Mouse (Mus musculus) stomach, postnatal 0 days (tissue): ENCODE measurements at regions not wholly inside any gene's neighbourhood (a gene's known extent, or its start where the extent isn't known, plus 50 kb on each side); places are given as distances from the start of the nearest gene placed in this dataset.
A peak's percentile ranks its signal among the peaks of the same experiment; 100 is the strongest.

Experiments used
- ATAC-seq: fragments of 200-750 bp; cut with Nextera tagmentation; 2 replicates; pipeline ENCODE4 v1.8.0; 2017; ENCODE audit not compliant: low FRiP score, low TSS enrichment
- DNase-seq: peaks from one replicate; pipeline ENCODE4 v3.0.0-alpha.2; 2016; ENCODE audit warnings: low spot score
- H3K27ac ChIP-seq: fragments of 300-500 bp; sonication (generic); replicated peaks from 2 replicates; pipeline ENCODE4 v1.5.1; 2014; ENCODE audit warnings: mild to moderate bottlenecking, control low read depth
- H3K27me3 ChIP-seq: fragments of 300-500 bp; sonication (generic); 2 replicates; pipeline ENCODE4 v1.6.1; 2014; ENCODE audit warnings: low read length; ENCODE audit not compliant: control insufficient read depth, insufficient read depth
- H3K36me3 ChIP-seq: fragments of 300-500 bp; sonication (generic); 2 replicates; pipeline ENCODE4 v1.6.1; 2014; ENCODE audit warnings: low read length, mixed read lengths; ENCODE audit not compliant: control insufficient read depth, insufficient read depth
- H3K4me1 ChIP-seq: fragments of 300-500 bp; sonication (generic); replicated peaks from 2 replicates; pipeline ENCODE4 v1.6.1; 2014; ENCODE audit warnings: antibody characterized with exemption; ENCODE audit not compliant: control insufficient read depth, insufficient read depth
- H3K4me2 ChIP-seq: fragments of 300-500 bp; sonication (generic); replicated peaks from 2 replicates; pipeline ENCODE4 v1.6.1; 2014; ENCODE audit warnings: low read depth, mild to moderate bottlenecking, control low read depth, moderate library complexity
- H3K4me3 ChIP-seq: fragments of 300-500 bp; sonication (generic); 2 replicates; pipeline ENCODE4 v1.5.1; 2014; ENCODE audit warnings: low read depth, low read length, control low read depth
- H3K9ac ChIP-seq: fragments of 300-500 bp; sonication (generic); 2 replicates; pipeline ENCODE4 v1.6.1; 2014; ENCODE audit warnings: mild to moderate bottlenecking, low read length, control low read depth, mixed read lengths
- H3K9me3 ChIP-seq: fragments of 300-500 bp; sonication (generic); 2 replicates; pipeline ENCODE4 v1.6.1; 2016; ENCODE audit warnings: low read length; ENCODE audit not compliant: control insufficient read depth
- CTCF ChIP-seq: IDR thresholded peaks from 2 replicates; pipeline ENCODE4 v1.5.1; 2016; ENCODE audit warnings: antibody characterized with exemption, low read depth, mild to moderate bottlenecking, moderate library complexity
- EP300 ChIP-seq: optimal IDR thresholded peaks from 2 replicates; pipeline ENCODE3; 2016; ENCODE audit warnings: antibody characterized with exemption
- WGBS: fragments of 180-500 bp; shearing (Covaris S2); extraction: QIAGEN DNeasy Blood & Tissue Kit; methylation state at CpG from one replicate; pipeline ENCODE4 v1.1.7; 2014; 5-methylcytosine and 5-hydroxymethylcytosine counted together

DNA sequence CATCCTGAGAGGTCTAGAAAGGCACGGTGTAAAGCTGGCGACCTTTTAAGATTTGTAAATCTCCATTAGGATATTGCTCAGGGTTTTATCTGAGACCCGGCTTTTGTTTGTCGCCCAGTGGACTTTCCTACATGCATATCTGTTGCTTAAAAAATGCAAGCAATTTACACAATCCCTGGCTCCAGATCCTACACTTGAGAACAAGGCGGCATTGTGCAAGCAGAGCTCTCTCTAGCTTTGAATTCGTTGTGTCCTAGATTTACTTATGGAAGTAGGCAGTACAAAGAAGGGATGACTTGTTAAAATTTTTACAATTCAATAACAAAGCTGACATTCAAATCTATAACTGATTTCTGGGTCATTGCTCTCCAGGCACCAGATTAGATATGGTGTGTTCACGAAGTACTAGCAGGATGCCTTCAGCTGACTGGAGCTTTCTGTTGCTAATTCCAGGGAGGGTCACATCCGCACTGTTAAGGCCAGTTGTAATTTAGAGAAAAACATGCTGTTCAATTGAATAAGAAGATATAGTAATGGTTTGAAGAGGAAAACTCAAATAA, 62.2 kb upstream of the Teddm2 start:
- Histone ChIP-seq H3K4me3 (no peak overlapping the region), H3K4me1 (peaks cover 2% of the 10 kb centered on the region; the same call in 1 of the 2 replicates), H3K9ac (no peak overlapping the region), H3K4me2 (no peak overlapping the region), H3K36me3 (no peaks in the 10 kb centered on the region), H3K27ac (peak overlapping the region; percentile 58), H3K9me3 (no peaks in the 10 kb centered on the region), H3K27me3 (no peaks in the 10 kb centered on the region)
- TF ChIP-seq EP300: no peak
- TF ChIP-seq CTCF: no peak
- DNase-seq (peak; percentile 33), ATAC-seq (0 out of 2 replicates have a peak, but pooled peaks have one; percentile 22)
- 44% methylated on average over 8 of the region's 8 CpGs for WGBS

DNA sequence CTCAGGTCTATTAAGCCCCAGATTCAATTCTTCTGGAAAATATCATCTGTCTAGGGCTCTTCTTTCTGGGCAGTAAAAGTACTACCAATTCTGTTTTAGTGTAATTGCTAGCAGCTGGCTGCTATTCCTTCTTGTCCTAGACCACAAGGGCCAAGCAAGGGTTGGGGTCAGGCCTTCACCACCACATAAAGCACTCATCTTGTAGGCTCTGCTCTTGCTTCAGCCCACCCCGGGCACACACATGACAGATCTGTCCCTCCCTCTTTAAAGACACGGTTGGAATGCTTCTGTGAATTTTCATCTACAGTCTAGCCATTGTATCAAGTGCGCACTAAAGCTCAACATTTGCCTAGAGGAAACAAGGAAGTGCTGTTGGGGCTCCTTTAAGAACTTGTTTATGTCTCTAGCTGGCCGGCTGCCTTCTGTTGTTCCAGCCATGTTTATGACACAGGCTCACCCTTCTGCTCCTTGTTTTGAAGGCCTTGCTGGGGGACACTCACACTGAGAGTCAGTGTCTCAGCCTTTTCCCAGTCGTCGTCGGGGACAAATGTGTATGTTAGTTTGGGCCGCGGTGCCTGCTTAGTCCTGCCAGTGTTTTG, 63.8 kb upstream of the Teddm2 start:
- 0 out of 2 replicates have a peak, but pooled peaks have one; percentile 31 for ATAC-seq

DNA sequence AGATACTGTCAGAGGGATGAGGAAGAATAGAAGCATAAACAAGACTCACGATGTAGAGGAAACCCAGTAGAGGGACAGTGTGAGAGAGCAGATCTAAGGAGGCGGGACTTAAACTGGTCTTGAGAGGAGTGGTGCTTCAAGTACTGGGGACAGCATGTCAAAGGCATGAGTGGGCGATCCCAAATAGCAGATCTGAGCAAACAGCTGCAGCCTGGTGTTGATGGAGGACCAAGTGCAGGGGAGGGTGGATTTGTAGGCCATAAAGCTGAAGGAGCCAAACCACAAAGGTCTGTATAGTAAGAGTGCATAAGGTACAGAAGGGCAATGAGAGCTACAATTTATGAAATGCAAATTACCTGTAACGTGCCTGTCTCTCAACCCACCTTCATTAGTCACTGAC, 69.4 kb upstream of the Teddm2 start:
- Histone ChIP-seq H3K4me3 (no peak overlapping the region), H3K27ac (no peak overlapping the region), H3K9ac (no peak overlapping the region), H3K27me3 (no peaks in the 10 kb centered on the region), H3K4me1 (no peaks in the 10 kb centered on the region), H3K36me3 (no peaks in the 10 kb centered on the region), H3K9me3 (no peaks in the 10 kb centered on the region), H3K4me2 (no peak overlapping the region)
- DNase-seq (no peak), ATAC-seq (peak; percentile 49; the same call in 1 of the 2 replicates)
- no peak for TF ChIP-seq CTCF
- no peak for TF ChIP-seq EP300
- 63% methylated on average over 4 of the region's 4 CpGs for WGBS

More for the DNA sequence above, 63.8 kb upstream of the Teddm2 start:
- Histone ChIP-seq H3K4me2 (no peak overlapping the region), H3K27ac (peak overlapping the region; percentile 67), H3K9me3 (no peaks in the 10 kb centered on the region), H3K4me3 (no peak overlapping the region), H3K36me3 (no peaks in the 10 kb centered on the region), H3K9ac (no peak overlapping the region), H3K4me1 (peaks cover 2% of the 10 kb centered on the region; the same call in 1 of the 2 replicates), H3K27me3 (no peaks in the 10 kb centered on the region)
- DNase-seq: no peak
- no peak for TF ChIP-seq EP300
- no peak for TF ChIP-seq CTCF
- WGBS: 40% methylated on average over 9 of the region's 9 CpGs

DNA sequence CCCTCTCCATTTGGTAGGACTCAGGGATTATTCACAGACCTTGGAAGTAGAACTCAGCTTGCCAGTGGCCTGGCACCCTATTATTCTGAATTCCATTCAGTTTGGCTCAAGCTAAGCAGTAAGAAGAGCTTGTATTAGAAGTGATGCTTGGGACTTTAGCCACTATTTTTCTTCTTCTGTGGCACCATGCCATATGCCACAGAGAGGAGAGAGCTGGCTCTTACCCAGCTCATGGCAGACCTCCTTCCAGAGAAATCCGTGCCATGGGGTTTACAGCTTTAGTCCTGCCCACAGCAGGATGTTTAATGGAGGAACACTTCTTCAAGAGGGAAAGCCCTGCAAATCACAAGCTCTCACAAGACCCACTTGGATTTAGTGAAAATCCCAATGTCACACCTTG, 74.3 kb upstream of the Teddm2 start:
- no peak overlapping the region for H3K4me2 ChIP-seq
- H3K9me3 ChIP-seq: no peaks in the 10 kb centered on the region
- H3K27ac ChIP-seq: no peak overlapping the region
- WGBS: 30% methylated on average over 1 of the region's 1 CpGs
- no peak overlapping the region for H3K4me3 ChIP-seq
- TF ChIP-seq EP300: no peak
- TF ChIP-seq CTCF: no peak
- no peaks in the 10 kb centered on the region for H3K36me3 ChIP-seq
- H3K4me1 ChIP-seq: no peaks in the 10 kb centered on the region
- DNase-seq (no peak), ATAC-seq (no peak)
- no peak overlapping the region for H3K9ac ChIP-seq
- H3K27me3 ChIP-seq: no peaks in the 10 kb centered on the region

DNA sequence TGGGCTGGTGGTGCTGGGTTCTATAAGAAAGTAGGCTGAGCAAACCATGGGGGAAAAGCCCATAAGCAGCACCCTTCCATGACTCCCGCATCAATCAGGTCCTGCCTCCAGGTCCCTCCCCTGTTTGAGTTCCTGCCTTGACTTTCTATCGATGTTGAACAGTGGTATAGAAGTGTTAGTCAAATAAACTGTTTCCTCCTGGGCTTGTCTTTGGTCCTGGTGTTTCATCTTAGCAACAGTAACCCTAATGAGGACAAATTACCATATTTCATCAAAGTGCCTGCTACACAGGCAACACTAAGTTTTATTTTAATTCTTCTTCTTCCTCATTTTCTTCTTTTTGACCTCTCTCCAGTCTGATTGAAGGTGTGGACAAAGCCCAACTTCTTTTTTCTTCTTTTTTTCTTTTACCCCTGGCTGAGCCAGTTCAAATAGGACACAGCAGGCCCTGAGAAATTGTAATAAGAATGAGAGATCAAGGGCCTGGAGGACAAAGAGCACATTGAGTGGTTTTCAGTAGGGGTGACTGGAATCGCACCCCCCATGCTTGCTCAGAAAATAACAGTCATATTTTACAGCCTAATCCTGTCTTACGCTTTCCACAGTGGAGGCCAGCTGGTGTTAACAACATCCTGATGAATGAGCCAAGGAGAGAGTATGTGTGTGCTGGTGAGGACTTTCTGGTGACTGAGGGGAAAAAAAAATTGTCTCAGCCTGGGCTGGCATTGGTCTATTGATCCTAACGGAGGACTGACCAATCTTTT, 78.1 kb upstream of the Teddm2 start:
- no peak overlapping the region for H3K27ac ChIP-seq
- WGBS: 52% methylated on average over 5 of the region's 5 CpGs

DNA sequence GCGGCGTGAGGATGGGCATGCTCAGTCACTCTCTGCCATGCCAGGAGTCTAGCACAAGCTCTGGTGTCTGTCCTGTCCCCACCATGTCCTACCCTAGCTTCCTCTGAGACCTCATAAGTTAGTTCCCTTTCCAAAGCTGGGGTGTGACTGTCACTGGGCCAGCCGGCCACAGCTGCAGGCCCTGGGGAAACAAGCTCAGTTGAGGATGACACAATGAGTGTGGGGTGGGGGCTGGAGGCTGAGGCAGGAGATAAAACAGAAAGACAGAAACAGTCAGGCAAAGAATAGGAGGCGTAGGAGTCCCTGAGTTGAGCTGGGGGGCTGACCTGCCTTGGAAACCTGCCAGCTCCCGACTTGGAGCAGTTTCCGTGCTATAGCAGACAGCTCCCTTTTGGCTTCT, 80.9 kb upstream of the Teddm2 start:
- 54% methylated on average over 6 of the region's 6 CpGs for WGBS
- Histone ChIP-seq H3K36me3 (no peaks in the 10 kb centered on the region), H3K4me3 (no peak overlapping the region), H3K9me3 (no peaks in the 10 kb centered on the region), H3K9ac (no peak overlapping the region), H3K4me2 (no peak overlapping the region), H3K4me1 (no peaks in the 10 kb centered on the region), H3K27ac (no peak overlapping the region), H3K27me3 (no peaks in the 10 kb centered on the region)
- TF ChIP-seq CTCF: no peak
- no peak for TF ChIP-seq EP300
- ATAC-seq (no peak), DNase-seq (no peak)

More for the DNA sequence above, 78.1 kb upstream of the Teddm2 start:
- Histone ChIP-seq H3K4me3 (no peak overlapping the region), H3K4me1 (no peaks in the 10 kb centered on the region), H3K9ac (no peak overlapping the region), H3K4me2 (no peak overlapping the region), H3K36me3 (no peaks in the 10 kb centered on the region), H3K9me3 (no peaks in the 10 kb centered on the region), H3K27me3 (no peaks in the 10 kb centered on the region)
- no peak for TF ChIP-seq EP300
- no peak for TF ChIP-seq CTCF
- ATAC-seq (no peak), DNase-seq (no peak)
